8 mouse cellular contexts compared by ENCODE assay signal in the genomic region with DNA sequence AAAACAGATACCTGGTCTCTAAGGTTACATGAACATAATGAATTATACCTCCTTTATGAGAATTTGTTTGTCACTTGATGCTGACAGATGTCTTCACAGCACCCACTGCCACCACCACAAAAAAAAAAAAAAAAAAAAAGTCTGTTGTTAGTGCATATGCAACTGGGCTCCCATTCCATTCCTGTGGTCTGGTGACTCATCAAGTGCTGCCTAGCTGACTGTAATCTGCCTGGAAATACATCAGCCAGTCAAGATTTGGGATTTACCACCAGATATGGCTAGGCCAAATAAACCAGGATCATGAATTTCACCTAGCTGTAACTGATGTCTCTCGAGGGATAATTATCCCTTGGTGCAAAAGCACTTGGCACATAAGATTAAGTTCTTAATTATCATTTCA.
"Had no signal": no experiment of that assay in that cellular context is flagged by ENCODE, and none has a peak within 500 bp of the region (broad histone marks: within the 10 kb centered on the region; RNA-seq: fewer than 3 reads in every experiment).

No protein-coding gene starts in this region.

- DNase-seq: kidney, postnatal 14 days; lung, postnatal 14 days; right cerebral cortex, postnatal 14 days; thymus, postnatal 36 days had no signal

- H3K36me3 ChIP-seq: limb, embryonic 15.5 days; liver, embryonic 12.5 days; midbrain, embryonic 12.5 days had no signal

- ATAC-seq: midbrain, embryonic 16.5 days had no signal

- H3K4me3 ChIP-seq: limb, embryonic 15.5 days; liver, embryonic 12.5 days; midbrain, embryonic 12.5 days had no signal

- H3K27me3 ChIP-seq: limb, embryonic 15.5 days; liver, embryonic 12.5 days; midbrain, embryonic 12.5 days had no signal
